Mouse (Mus musculus) brain, embryonic 14.5 days (tissue): ENCODE measurements around the gene Defb18. TPM values are rescaled to one million over a fixed set of nuclear protein-coding genes. Genes with fewer than 3 reads are reported as not detected.
"Not testable (repeated sequence)": the region's sequence is repeated elsewhere in the genome, so short reads cannot be mapped to it uniquely, and the experiment has no call there.

ENCODE experiments used
- DNase-seq: peaks from one replicate; pipeline ENCODE4 v3.0.0-alpha.2; 2011; ENCODE audit warnings: low read depth
- CTCF ChIP-seq: fragments of 200-500 bp; IDR thresholded peaks from 2 replicates; pipeline ENCODE4 v1.5.1; 2012; ENCODE audit warnings: inconsistent platforms, mild to moderate bottlenecking, moderate library complexity, borderline replicate concordance; ENCODE audit not compliant: insufficient read depth, insufficient read length; ENCODE audit errors: extremely low read depth
- POLR2A ChIP-seq: fragments of 200-500 bp; IDR thresholded peaks from 2 replicates; pipeline ENCODE4 v1.6.1; 2012; ENCODE audit warnings: mild to moderate bottlenecking, inconsistent platforms, borderline replicate concordance; ENCODE audit not compliant: poor library complexity, insufficient read depth, insufficient read length, severe bottlenecking; ENCODE audit errors: extremely low read depth
- polyA plus RNA-seq: library from polyadenylated mRNA; depleted of rRNA; stranded (reverse); fragments of >200 nt; gene quantifications from 2 replicates; pipeline ENCODE4 v1.2.3, GENCODE M21; 2012; rRNA removed

The Defb18 gene
- polyA plus RNA-seq: not detected in 2 replicates

- TF ChIP-seq POLR2A: no peak
- no peak for TF ChIP-seq CTCF
- DNase-seq: no peak
Observed at GRCm38 (mm10) chr1:18237343-18237742, at the start of gene Defb18. Defb18 (minus strand) TSS chr1:18237443.

GRCm38 (mm10) chr1:18271095-18271494, 33.9 kb upstream of the Defb18 start:
- no peak for DNase-seq
- TF ChIP-seq CTCF (no peak), POLR2A (no peak)

GRCm38 (mm10) chr1:18268845-18269244, 31.6 kb upstream of the Defb18 start:
- DNase-seq: no peak
- TF ChIP-seq POLR2A (no peak), CTCF (no peak)

GRCm38 (mm10) chr1:18265038-18265437, 27.8 kb upstream of the Defb18 start, which contains the start of gene Defb41:
Defb41 (minus strand) TSS chr1:18265138.
- TF ChIP-seq CTCF (no peak), POLR2A (no peak)

GRCm38 (mm10) chr1:18245801-18246580, 8.7 kb upstream of the Defb18 start:
- not testable (repeated sequence) for DNase-seq

More at GRCm38 (mm10) chr1:18265038-18265437, 27.8 kb upstream of the Defb18 start, which contains the start of gene Defb41:
- no peak for DNase-seq

GRCm38 (mm10) chr1:18223385-18223945, 13.8 kb downstream of the Defb18 start:
- TF ChIP-seq CTCF (no peak), POLR2A (no peak)
- peak; percentile 2 for DNase-seq

GRCm38 (mm10) chr1:18191719-18192118, 45.5 kb downstream of the Defb18 start:
- peak; percentile 91 for DNase-seq
- TF ChIP-seq POLR2A: no peak
- TF ChIP-seq CTCF: no peak

GRCm38 (mm10) chr1:18190714-18191712, 46.2 kb downstream of the Defb18 start:
- DNase-seq: peak; percentile 88
- TF ChIP-seq CTCF (no peak), POLR2A (no peak)

Other genes starting within 250 kb of the Defb18 start
- gene Crisp4, start 91.5 kb downstream of the Defb18 start, polyA plus RNA-seq: not detected in 2 replicates
- gene Defb41, start 27.7 kb upstream of the Defb18 start, polyA plus RNA-seq: not detected in 2 replicates